Mouse (Mus musculus): ENCODE results near the gene Dnah14.
A peak's percentile ranks its signal among the peaks of the same experiment; 100 is the strongest.

Dnah14 gene

DNA sequence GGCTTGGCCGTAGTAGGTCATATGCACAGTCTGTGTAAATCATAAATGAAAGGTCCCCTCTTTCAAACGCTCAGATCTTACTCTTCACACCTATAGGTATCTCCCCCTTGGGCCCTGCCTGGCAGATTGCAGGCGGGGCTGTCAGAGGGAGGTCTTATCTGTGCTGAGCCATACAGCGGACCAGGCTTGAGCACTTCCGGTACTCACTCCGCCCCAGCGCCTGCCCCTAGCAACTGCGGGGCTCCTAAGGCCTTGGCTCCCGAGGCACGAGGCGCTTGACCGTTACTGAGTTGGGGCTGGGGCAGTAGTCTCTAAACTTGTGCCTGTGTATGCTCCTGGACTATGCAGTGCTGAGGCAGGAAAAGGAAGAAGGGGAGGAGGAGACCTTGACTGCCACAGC is at the start of gene Dnah14:
Gene Dnah14 (plus strand): TSS at position 238 of the 400 bp plus-strand sequence.
- DNase-seq (ENCODE audit: low read depth, low spot score): peak; percentile 54

DNA sequence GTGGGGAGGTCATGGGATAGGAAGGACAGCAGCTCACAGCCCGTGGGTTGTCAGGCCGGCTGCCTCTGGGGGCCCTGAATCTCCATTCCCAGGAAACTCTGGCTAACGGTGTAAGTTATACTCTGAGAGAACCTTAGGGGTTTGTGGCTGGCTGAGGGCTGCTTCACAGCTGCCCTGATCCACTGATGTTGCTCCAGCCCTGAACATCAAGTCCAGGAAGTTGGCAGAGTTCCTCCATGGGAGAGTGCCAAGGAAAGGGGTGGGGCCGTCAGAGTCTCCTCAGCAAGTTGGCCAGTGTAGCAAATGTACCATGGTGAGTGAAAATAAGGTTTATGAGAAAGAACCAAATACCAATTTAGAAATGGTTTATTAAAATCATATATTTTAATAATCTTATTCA is 47.0 kb upstream of the Dnah14 start:
- no peak for DNase-seq (ENCODE audit: low read depth, low spot score)

DNA sequence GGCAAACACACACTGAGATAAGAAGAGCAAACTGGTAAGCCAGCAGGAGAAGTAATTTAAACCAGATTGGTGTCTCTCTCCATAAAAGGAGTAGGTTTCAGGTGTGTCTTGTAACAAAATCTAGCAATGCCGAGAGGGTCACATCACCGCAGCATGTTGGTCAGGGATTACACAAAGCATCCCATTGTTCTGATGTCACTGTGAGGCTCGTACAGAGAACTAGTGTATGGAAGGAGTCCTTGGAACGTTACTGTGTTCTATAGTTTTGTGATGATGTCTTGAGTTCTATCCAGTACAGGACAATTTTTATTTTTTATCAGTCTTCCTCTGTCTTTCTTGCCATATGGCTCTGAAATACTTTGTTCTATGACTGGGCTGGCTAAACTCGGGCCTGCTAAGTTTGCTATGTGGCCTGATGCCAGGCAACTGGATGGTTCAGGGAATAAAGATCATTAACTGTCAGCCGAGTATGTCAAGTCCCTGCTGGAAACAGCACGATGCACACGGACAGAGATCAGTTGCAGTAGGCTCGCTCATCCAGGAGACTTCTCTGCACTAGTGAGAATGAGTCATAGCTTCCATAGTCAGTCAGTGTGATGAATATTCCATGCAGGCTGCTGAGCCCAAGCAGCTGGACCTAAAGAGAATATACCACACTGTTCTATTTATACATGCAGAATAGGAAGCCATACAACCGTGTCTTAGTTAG is 41.0 kb upstream of the Dnah14 start:
- no peak for DNase-seq (ENCODE audit: low read depth, low spot score)

DNA sequence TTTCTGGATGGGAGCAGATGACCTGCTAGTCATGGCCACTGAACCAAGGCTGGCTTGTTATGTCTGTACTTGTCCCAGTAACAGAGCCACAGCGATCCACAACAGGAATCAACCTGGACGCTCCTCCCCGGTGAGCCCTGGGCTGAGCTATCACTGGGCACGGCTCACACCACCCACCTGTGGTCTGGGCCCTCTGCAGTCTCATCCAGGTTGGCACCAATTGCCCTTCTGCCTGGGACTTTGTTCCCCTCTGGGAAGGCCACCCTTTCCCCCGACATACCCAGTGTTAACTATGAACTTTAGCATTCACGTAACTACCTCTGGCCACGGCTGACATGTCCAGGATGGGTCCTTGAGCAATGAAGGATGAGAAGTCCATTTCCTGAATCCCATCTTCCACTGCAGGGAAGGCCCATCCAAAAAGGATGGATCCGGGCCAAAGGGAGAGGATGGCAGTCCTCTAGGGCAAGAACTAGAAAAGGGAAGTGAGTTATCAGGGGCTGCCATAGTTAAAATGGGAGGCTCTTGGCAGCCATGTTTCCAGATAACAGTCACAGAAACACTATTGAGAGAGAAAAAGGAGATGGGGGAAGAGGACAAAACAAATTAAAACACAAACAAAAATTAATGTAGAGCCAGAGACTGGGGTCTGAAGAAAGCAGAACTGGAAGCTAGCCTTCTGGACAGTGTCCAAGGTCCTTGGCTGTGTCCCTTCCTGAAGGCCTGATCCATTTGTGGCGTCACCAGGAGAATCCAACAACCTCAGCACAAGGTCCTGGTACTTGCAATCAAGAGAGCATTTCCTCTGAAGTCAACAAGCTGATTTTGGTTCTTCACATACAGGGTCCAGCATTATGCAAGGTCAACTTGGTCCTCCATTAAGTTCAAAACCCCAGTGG is 38.5 kb upstream of the Dnah14 start:
- DNase-seq (ENCODE audit: low read depth, low spot score): no peak

DNA sequence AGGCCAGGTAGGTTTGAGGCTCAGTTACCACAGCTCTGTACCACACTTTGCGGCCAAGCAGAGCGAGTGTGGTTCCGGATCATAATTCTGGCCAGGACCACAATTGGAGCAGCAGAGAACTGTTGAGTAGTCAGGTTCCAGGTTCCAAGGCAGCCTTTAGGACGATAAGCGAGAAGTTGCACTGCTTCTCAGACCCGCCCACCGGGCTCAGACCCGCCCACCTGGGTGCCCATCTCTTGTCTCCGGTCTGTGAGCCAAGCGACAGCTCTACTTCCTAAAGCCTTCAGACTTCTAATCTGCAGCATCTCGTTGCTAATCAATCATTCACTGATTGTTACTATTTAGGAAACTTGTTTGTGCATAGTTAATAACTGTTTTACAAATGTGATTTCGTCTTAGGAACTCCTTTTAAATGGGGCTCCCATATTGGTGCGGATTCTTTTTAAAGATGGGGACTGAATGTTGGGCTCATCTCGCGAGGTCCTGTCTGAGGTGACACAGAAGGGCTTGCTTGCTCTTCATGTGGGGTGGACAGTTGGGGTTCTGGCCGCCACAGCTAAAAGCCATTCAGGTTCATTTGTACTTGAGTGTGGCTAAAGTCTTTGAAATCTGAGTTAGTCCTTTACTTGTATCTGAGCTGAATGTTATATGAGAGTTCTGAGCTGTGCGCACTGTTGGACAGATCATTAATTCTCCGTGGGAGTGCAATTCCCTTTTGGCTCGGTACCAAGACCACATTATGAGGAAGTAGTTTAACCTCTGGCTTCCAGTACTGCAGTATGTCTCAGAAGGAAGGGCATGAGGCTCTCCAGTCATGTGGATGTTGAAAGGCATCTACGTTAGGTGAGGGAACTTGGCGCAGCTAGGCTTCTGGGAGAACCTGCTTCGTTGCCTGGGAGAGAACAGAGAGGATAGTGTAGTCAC is 36.3 kb upstream of the Dnah14 start:
- peak; percentile 19 for DNase-seq (ENCODE audit: low read depth, low spot score)

DNA sequence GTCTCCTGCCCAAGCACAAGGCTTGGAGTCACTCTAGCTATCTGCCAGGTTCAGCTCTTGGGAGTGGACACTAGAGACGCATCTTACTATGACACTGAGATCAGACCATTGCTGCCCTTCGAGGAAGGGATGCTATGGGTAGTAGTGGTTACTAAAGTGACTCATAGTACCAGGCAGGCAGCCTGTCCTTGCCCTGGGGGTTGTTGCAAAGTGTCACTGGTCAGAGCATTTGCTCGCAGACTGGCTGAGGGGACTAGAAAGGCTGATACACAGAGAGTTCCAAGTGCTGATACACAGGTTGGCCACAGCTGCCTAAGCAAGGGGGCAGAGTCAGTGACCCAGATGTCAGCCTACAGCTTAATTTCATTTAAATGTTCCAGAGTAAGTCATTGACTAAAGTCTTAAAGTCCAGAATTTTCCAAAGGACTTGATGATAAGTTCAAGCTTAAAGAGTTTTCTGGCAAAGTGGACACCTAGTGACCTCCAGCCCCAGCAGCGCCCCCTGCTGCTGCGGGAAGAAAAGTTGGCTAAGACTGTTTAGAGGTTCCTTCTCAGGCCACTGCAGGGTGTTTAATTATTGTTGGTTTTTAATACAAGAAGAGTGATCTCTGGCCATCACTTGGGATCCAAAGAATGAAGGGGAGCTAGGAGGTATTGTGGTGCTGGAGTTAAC is 32.5 kb upstream of the Dnah14 start:
- DNase-seq (ENCODE audit: low read depth, low spot score): no peak

DNA sequence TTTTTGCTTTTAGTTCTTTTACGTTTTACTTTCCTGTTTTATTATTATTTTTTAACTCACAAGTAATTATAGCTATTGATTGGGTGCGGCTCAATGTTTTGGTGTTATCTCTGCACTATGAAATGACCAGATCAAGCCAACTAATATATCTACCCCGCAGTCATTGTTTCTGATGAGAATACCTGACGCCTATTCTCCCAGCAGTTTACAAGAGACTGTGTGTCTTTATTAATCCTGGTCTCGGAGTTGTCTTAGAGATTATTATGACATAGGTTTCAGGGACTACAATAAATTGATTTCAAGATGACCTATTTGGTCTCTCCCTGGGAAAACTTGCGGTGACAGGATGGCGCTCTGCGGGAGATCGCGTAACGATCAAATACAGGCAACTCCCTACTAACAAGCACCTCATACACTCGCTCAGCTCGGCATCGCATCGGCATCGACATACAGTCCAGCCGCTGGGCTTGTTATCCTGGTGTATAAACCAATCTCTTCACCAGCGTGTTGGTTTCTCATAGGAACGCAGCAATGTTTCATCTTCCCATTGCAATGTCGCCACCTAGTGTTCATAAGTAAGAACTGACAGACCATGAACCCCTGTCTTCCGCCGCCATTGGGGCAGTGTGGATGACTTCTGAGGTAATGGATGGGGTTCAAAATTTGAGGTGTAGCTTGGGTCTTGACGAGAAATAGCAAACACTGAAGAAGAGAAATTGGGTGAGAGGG is 31.2 kb upstream of the Dnah14 start:
- DNase-seq (ENCODE audit: low read depth, low spot score): peak; percentile 80

DNA sequence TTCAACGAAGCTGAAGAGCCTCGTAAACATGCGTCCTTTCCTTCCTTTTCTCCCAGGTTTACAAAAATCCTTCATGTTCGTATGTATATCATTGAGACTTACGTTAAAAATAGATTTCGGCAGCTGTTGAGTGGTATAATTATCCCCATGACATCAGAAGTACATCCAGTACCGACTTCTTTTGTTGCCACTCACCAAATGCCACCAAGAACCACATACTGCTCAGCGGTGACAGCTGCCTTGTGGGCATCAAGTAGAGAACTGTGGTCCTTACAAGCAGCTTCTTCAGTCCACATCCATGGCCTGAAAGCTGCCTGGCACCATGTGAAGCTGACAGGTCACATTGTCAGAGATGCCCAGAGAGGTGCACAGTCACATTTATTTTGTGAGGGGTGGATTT is 26.4 kb upstream of the Dnah14 start:
- DNase-seq (ENCODE audit: low read depth, low spot score): no peak

DNA sequence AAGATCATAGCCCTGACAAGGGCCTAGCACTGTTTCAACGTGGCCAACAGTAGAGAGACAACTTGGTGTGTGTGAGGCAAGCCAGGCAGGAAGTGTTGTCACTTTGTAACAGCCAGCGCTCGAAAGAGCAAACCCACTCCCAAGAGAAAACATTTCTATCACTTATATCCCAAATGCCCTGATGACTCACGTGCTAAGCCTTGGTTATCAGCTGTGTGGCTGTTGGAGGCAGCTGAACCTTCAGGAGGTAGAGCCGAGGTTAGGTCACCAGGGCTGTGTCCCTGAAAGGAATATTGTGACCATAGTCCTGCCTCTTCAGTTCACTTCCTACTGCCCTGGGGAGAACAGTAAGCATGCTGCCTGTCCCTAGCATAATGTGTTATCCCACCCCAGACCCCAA is 25.5 kb upstream of the Dnah14 start:
- DNase-seq (ENCODE audit: low read depth, low spot score): no peak

DNA sequence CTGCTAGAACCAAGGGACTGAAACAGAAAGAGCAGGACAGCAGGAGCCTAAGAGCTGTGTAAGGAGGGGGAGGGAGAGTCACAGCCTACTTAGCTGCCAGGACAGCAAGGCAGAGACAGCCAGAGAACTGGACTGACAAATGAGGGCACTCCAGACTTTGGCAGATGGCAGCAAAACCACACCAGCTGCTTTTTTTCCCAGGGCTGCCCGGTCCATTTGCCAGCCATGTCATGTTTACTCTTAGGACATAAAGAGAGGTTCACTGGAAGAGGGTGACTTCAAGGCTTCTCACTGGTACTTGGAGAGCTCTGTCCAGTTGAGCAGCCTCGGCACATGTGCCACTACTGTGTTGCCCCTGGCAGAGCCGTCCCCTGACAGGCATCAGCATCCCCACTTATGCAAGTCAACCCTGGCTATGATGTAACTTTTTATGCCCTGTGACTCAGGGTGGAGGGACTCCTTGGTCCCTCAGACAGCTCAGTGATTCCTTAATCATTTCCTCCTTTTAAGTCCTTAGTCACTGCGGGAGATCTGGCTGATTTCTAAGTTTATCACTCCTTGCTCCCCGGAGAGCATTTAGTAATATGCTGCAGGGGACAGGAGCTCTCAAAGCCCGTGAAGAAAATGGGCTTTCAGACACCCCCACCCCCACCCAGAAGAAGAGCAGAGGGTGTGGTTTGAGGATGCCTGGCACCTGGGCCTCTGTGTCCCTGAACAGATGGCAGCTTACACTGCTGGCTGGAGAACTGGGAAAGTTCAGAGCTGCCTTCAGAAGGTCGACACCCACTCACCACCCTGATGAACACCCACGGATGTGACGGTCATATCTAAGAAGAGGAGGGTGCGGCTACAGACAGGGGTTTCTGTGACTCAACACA is 23.6 kb upstream of the Dnah14 start:
- DNase-seq (ENCODE audit: low read depth, low spot score): no peak

DNA sequence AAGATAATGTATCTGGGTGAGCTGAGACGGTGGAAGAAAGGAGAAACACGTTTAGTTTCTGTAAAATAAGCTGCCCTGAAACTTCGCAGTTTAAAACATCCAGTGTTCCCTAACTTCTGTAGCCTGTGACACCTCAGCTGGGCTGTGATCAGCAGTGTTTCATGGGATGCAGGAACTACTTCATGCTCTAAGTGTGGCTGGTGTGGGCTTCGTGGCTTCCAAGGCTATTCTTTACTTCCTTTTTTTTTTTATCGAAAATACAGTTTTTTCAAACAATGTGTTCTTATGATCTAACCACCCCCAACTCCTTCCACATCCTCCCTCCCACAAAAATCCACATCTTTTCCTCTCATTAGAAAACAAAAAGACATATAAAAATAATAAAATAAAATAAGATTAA is 20.9 kb upstream of the Dnah14 start:
- DNase-seq (ENCODE audit: low read depth, low spot score): no peak

DNA sequence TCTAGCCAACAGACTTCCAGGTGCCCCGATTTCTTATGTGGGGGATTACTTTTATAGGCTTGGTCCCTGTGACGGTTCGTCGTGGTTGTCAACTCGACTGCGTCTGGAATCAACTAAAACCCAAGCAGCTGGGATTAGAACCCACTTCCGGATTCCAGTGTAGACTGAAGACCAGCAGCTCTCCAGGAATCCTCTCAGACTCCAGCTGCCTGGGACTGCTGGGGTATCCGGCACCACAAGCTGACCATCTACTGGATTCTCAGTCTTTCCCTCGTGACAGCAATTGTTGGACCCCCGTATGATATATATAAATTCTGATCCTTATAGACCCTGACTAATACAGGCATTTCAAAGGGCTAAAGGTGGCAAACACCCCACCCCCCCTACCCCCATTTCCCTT is 16.7 kb upstream of the Dnah14 start:
- DNase-seq (ENCODE audit: low read depth, low spot score): no peak

DNA sequence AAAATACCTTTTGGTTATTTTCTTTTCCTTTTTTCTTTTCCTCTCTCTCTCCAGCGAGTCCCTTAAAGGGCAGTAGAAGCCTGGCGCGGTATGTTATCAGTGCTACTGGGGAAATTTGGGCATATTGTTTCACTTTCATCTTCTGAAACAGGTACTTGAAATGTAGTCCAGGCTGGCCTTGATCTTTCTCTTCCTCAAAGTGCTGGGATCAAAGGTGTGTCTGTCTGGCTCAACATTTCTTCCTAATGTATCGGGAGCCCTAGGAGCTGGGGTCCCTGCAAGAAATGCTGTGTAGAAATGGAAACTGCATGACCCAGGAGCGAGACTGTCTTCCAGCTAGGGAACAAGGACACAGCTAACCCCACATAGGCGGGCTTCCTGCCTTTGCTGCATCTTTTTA is 16.0 kb upstream of the Dnah14 start:
- DNase-seq (ENCODE audit: low read depth, low spot score): no peak

DNA sequence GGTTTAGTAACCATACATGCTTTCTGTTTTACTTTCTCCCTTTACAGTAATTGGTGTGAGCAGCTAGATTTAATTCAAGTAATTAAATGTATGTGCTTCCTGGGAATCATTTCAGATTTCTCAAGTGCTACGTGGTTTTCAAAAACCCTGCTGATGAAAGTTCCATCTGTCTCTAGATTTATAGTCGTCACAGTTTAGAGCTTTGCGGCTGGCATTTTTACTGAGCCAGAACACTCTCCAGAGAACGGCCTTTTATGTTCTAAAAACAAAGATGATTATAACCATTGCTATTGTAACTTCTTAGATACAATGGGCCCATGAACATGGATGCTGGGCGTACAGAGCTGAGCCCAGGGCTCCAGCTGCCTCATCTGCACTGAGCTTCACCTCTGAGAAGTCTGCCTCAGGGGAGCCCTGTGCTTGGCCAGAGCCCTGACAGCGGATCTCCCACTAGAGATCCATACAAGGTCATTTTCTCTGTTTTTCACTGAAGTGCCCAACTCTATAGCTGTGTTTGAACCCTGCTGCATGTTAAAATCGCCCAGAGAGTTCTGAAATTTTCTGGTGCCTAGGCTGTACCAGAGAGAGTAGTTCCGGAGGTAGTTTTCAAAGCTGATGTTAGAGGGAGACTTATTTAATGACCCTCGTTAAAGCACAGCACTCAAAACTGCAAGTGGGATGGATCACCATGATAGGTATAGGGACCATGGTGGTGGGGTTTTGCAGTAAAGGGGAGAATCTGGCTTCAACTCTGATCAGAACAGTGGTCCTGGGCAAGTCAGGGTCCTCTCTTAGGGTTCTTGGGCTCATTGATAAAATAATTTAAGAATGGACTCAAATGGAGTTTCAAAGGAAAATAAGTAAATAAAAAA is 15.2 kb upstream of the Dnah14 start:
- DNase-seq (ENCODE audit: low read depth, low spot score): no peak

DNA sequence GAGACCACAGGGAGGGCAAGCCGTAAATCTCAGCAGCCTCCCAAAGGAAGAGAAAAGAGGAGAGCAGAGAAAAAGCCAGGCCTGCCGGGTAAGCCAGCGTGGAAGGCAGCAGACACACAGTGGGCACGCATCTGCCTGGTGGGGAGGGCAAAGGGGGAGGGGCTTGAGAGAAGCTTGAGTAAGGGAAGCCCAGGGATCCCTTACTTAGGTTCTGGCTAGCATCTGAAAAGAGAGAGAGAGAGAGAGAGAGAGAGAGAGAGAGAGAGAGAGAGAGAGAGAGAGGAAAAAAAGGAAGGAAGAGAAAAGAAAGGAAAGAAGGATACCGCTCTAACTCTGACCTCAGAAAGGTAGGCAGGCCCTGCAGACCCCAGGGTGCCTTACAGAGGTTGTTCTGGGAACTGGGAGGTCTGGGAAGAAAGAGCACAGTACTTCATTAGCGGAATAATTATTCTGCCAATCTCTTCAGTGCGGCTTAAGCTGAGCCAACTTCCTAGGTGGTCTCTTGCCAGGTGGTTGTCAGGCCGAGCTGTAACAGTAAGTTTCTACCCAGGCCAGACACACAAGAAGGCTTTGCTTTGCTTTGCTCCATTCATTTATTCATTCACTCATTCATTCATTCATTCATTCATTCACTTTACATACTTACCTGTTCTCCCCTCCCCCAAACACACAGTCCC is 14.5 kb upstream of the Dnah14 start:
- no peak for DNase-seq (ENCODE audit: low read depth, low spot score)

DNA sequence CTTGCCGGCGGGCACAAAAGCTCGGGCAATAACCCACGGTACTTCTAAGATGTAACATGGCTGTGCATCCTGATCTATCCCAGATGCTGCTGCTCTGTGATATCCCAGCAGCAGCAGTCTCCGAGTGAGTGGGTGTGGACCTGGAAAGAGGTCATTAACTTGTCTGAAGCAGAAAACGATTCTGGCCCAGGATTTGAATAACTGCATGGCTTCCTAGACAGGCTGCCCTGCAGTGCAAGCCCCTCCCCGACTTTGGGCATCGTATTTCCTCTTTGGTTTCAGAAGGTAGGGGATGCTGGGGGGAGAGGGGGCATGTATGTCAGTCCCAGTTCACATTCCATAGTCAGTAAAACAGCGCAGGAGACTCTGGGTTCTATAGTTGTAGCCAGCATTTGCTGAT is 6.9 kb upstream of the Dnah14 start:
- peak; percentile 62 for DNase-seq (ENCODE audit: low read depth, low spot score)

DNA sequence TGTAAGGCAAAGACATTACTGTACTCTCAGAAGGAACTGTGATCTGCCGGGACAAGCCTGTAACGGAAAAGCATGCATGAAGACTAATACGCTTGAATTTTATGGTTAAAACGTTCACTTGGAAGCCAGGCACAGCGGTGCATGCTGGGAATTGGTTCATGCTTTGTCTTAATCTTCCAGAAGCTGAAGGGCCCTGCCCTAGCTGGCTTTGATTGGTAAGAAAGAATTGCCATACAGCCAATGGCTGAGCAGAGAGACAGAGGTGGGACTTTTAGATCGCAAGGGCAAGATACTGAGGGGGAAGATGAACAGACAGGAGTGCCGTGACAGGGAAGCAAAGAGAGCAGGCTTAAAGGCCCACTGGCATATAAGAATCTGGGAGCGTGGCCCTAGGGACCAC is 6.8 kb downstream of the Dnah14 start:
- peak; percentile 24 for DNase-seq (ENCODE audit: low read depth, low spot score)

DNA sequence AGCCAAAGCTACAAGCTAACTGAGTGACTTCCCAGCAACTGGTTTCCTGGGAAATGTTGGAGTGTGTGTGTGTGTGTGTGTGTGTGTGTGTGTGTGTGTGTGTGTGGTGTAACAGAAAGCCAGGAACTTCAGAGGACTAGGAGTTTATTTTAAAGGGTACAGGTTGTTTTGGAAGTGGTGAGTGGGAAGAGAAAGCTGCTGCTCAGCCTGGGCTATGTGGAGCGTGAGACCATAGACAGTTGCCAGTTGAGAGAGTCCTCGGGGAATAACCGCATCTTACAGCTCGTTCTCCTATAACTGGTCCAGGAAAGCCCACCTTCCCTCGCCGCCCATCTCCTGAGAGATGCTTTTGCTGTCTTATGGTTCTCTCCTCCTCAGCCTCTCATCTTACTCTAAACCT is 12.8 kb downstream of the Dnah14 start:
- DNase-seq (ENCODE audit: low read depth, low spot score): no peak

All from R1 (cell line).